Mouse (Mus musculus) intestine, embryonic 15.5 days (tissue): Measurements from ENCODE around the gene Olfr532. TPM values are rescaled to one million over a fixed set of nuclear protein-coding genes. Genes with fewer than 3 reads are reported as not detected.
"Not testable (repeated sequence)": the region's sequence is repeated elsewhere in the genome, so short reads cannot be mapped to it uniquely, and the experiment has no call there.

Experiments used
- ATAC-seq: fragments of 200-750 bp; cut with Nextera tagmentation; 2 replicates; pipeline ENCODE4 v1.8.0; 2017; ENCODE audit warnings: moderate TSS enrichment, moderate library complexity
- H3K27ac ChIP-seq: fragments of 300-500 bp; sonication (generic); 2 replicates; pipeline ENCODE4 v1.5.1; 2015; ENCODE audit warnings: mild to moderate bottlenecking, inconsistent platforms
- H3K27me3 ChIP-seq: fragments of 300-500 bp; sonication (generic); replicated peaks from 2 replicates; pipeline ENCODE4 v1.6.1; 2015; ENCODE audit warnings: inconsistent platforms
- H3K36me3 ChIP-seq: fragments of 300-500 bp; sonication (generic); 2 replicates; pipeline ENCODE4 v1.6.1; 2015; ENCODE audit warnings: inconsistent platforms
- H3K4me1 ChIP-seq: fragments of 300-500 bp; sonication (generic); replicated peaks from 2 replicates; pipeline ENCODE4 v1.6.1; 2015; ENCODE audit warnings: inconsistent platforms
- H3K4me2 ChIP-seq: fragments of 300-500 bp; sonication (generic); replicated peaks from 2 replicates; pipeline ENCODE4 v1.6.1; 2015; ENCODE audit warnings: mild to moderate bottlenecking, inconsistent platforms
- H3K4me3 ChIP-seq: fragments of 300-500 bp; sonication (generic); replicated peaks from 2 replicates; pipeline ENCODE4 v1.5.1; 2015; ENCODE audit warnings: inconsistent platforms
- H3K9ac ChIP-seq: fragments of 300-500 bp; sonication (generic); 2 replicates; pipeline ENCODE4 v1.6.1; 2015; ENCODE audit warnings: inconsistent platforms
- H3K9me3 ChIP-seq: fragments of 300-500 bp; sonication (generic); 2 replicates; pipeline ENCODE4 v1.6.1; 2016; ENCODE audit warnings: inconsistent platforms
- WGBS: fragments of 180-500 bp; shearing (Covaris S2); methylation state at CpG from one replicate; pipeline ENCODE4 v1.1.7; 2015; 5-methylcytosine and 5-hydroxymethylcytosine counted together
- polyA plus RNA-seq: library from polyadenylated mRNA; unstranded; fragments of >200 nt; fragmentation: Nextera tagmentation; extraction: Ambion mirVana; gene quantifications from 2 replicates; pipeline ENCODE4 v1.2.1, GENCODE M21; 2015

The Olfr532 gene
- not detected in 2 replicates for polyA plus RNA-seq

DNA sequence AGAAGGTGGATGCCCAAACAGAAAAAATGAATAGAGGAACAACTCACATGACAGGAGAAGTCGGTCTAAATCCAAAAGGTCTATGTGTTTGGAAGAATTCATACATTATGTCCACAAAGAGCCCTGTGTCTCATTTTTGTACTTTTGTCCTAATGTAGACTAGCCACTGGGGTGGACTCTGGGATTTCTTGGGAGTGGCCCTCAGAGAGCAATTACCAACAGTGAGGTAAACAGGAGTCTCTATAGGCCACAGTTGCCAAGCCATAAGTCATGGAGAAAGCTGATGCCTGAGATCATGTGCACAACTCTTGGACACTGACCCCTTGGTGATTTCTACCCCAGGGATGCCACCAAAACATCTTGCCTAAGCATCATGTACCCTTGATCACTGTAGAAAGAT is at the start of gene Olfr532:
Gene Olfr532 (minus strand): TSS at position 101 of the 400 bp plus-strand sequence.
- no peaks in the 10 kb centered on the region for H3K36me3 ChIP-seq
- ATAC-seq: no peak
- H3K4me1 ChIP-seq: no peaks in the 10 kb centered on the region
- H3K4me3 ChIP-seq: no peak within 1 kb of the TSS
- H3K9ac ChIP-seq: no peak within 1 kb of the TSS
- no peaks in the 10 kb centered on the region for H3K9me3 ChIP-seq
- H3K4me2 ChIP-seq: no peak within 1 kb of the TSS
- no peak within 1 kb of the TSS for H3K27ac ChIP-seq
- no peaks in the 10 kb centered on the region for H3K27me3 ChIP-seq
- WGBS: 92% methylated on average over 1 of the region's 1 CpGs

- H3K4me3 ChIP-seq, H3K4me1 ChIP-seq, H3K27me3 ChIP-seq, ATAC-seq, H3K9ac ChIP-seq, H3K27ac ChIP-seq, H3K4me2 ChIP-seq, H3K9me3 ChIP-seq, H3K36me3 ChIP-seq: not testable (repeated sequence)
- 63% methylated on average over 1 of the region's 1 CpGs for WGBS
Measured at GRCm38 (mm10) chr7:140463070-140463469, 41.6 kb upstream of the Olfr532 start, which contains the start of gene Olfr533. Olfr533 (plus strand) TSS chr7:140463370.

DNA sequence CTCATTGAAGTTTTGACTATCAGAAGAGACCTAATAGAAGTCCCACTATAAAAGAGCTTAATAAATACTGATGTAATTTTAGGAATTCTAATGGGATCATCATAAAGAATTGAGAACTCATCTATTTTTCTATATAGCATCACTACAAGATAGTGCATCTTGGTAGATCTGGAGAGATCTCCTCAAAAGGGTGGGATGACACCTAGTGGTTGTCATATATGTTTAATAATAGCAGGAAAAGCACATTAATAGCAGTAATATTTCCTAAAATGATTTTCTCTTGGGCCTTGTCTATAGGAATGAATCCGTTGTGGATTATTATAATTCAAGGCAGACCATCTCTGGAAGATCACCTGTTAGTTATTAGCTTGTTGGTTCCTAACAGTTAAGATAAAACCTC is 21.7 kb upstream of the Olfr532 start:
- H3K27me3 ChIP-seq: no peaks in the 10 kb centered on the region
- whole genome bisulfite sequencing: 84% methylated on average over 1 of the region's 1 CpGs
- no peak overlapping the region for H3K27ac ChIP-seq
- H3K4me3 ChIP-seq: no peak overlapping the region
- no peaks in the 10 kb centered on the region for H3K9me3 ChIP-seq
- H3K4me2 ChIP-seq: no peak overlapping the region
- no peak for ATAC-seq
- no peaks in the 10 kb centered on the region for H3K36me3 ChIP-seq
- H3K4me1 ChIP-seq: no peaks in the 10 kb centered on the region
- no peak overlapping the region for H3K9ac ChIP-seq

GRCm38 (mm10) chr7:140402818-140403217 is 18.6 kb downstream of the Olfr532 start, which contains the start of gene Olfr531:
Olfr531 (minus strand) TSS chr7:140402918.
- Histone ChIP-seq H3K4me1 (no peaks in the 10 kb centered on the region), H3K9ac (no peak within 1 kb of the TSS), H3K4me2 (no peak within 1 kb of the TSS), H3K9me3 (no peaks in the 10 kb centered on the region), H3K27ac (no peak within 1 kb of the TSS), H3K4me3 (no peak within 1 kb of the TSS), H3K36me3 (no peaks in the 10 kb centered on the region), H3K27me3 (no peaks in the 10 kb centered on the region)
- ATAC-seq: no peak
- WGBS: 84% methylated on average over 1 of the region's 1 CpGs

- 93% methylated on average over 2 of the region's 2 CpGs for WGBS
- Histone ChIP-seq H3K9ac (no peak overlapping the region), H3K27me3 (no peaks in the 10 kb centered on the region), H3K4me3 (no peak overlapping the region), H3K4me1 (no peaks in the 10 kb centered on the region), H3K36me3 (no peaks in the 10 kb centered on the region), H3K4me2 (no peak overlapping the region), H3K9me3 (no peaks in the 10 kb centered on the region), H3K27ac (no peak overlapping the region)
- ATAC-seq: no peak
Measured at GRCm38 (mm10) chr7:140376911-140377310, 44.5 kb downstream of the Olfr532 start.

DNA sequence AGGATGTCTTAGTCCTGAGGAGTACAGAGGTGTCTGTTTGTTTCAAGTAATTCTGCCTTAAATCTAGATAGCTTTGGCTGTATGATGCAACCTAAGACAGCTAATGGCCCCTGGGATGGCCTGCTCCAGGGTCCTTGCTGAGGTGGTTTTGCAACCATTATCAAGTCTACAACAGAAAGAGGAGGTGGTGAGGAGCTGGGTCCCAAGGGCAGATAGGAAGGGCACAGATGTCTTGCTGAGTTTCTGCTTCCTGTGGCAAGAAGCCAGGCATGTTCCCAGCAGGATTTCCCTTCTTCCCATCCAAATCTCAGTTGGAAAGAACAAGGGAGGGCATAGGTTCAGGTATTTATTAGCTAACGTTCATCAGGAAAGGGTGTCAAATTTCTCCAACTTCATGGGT is 45.2 kb downstream of the Olfr532 start, which contains the start of gene Olfr530:
Gene Olfr530 (minus strand): TSS at position 101 of the 400 bp plus-strand sequence.
- Histone ChIP-seq H3K9me3 (no peaks in the 10 kb centered on the region), H3K9ac (no peak within 1 kb of the TSS), H3K4me1 (no peaks in the 10 kb centered on the region), H3K27me3 (no peaks in the 10 kb centered on the region), H3K4me2 (no peak within 1 kb of the TSS), H3K27ac (no peak within 1 kb of the TSS), H3K36me3 (no peaks in the 10 kb centered on the region), H3K4me3 (no peak within 1 kb of the TSS)
- whole genome bisulfite sequencing: 19% methylated on average over 1 of the region's 1 CpGs
- no peak for ATAC-seq

GRCm38 (mm10) chr7:140374300-140374699 is 47.1 kb downstream of the Olfr532 start:
- no peak for ATAC-seq

More at GRCm38 (mm10) chr7:140374300-140374699, 47.1 kb downstream of the Olfr532 start:
- Histone ChIP-seq H3K9me3 (no peaks in the 10 kb centered on the region), H3K27ac (no peak overlapping the region), H3K4me3 (no peak overlapping the region), H3K27me3 (no peaks in the 10 kb centered on the region), H3K4me2 (no peak overlapping the region), H3K9ac (no peak overlapping the region), H3K36me3 (no peaks in the 10 kb centered on the region), H3K4me1 (no peaks in the 10 kb centered on the region)
- WGBS: 79% methylated on average over 4 of the region's 4 CpGs

Other genes starting within 250 kb of the Olfr532 start
- not detected in 2 replicates for gene Olfr523, start 248.4 kb downstream of the Olfr532 start, polyA plus RNA-seq
- gene Olfr524, start 215.7 kb downstream of the Olfr532 start, polyA plus RNA-seq: not detected in 2 replicates
- 0.09 and 0.20 TPM in 2 replicates for gene Cd163l1, start 203.4 kb downstream of the Olfr532 start, polyA plus RNA-seq
- gene 5830411N06Rik, start 174.4 kb downstream of the Olfr532 start, polyA plus RNA-seq: not detected in 2 replicates
- gene Olfr525, start 100.8 kb downstream of the Olfr532 start, polyA plus RNA-seq: not detected in 2 replicates
- gene Olfr527, start 87.6 kb downstream of the Olfr532 start, polyA plus RNA-seq: not detected in 2 replicates
- gene Olfr60, start 60.0 kb downstream of the Olfr532 start, polyA plus RNA-seq: not detected in 2 replicates
- gene Olfr530, start 45.3 kb downstream of the Olfr532 start, polyA plus RNA-seq: not detected in 2 replicates
- gene Olfr531, start 18.7 kb downstream of the Olfr532 start, polyA plus RNA-seq: not detected in 2 replicates
- gene Olfr533, start 41.7 kb upstream of the Olfr532 start, polyA plus RNA-seq: not detected in 2 replicates
- not detected in 2 replicates for gene Olfr535, start 62.6 kb upstream of the Olfr532 start, polyA plus RNA-seq
- gene Olfr536, start 85.8 kb upstream of the Olfr532 start, polyA plus RNA-seq: not detected in 2 replicates
- gene Olfr538, start 146.2 kb upstream of the Olfr532 start, polyA plus RNA-seq: not detected in 2 replicates
- gene Olfr46, start 179.6 kb upstream of the Olfr532 start, polyA plus RNA-seq: not detected in 2 replicates
- not detected in 2 replicates for gene Olfr61, start 207.3 kb upstream of the Olfr532 start, polyA plus RNA-seq
- not detected in 2 replicates for gene Olfr53, start 224.8 kb upstream of the Olfr532 start, polyA plus RNA-seq
- not detected in 2 replicates for gene Olfr539, start 238.3 kb upstream of the Olfr532 start, polyA plus RNA-seq